Mouse (Mus musculus) CD8-positive naive resting alpha-beta T cell, adult 2 months (primary cell): ENCODE results near the gene Elf5.

ENCODE experiments used
- DNase-seq, 2 experiments: peaks; one replicate each; pipeline ENCODE4 v3.0.0; 2022; ENCODE audit warnings: low read depth in 2 of 2, low spot score in 2 of 2

Elf5 gene

DNA sequence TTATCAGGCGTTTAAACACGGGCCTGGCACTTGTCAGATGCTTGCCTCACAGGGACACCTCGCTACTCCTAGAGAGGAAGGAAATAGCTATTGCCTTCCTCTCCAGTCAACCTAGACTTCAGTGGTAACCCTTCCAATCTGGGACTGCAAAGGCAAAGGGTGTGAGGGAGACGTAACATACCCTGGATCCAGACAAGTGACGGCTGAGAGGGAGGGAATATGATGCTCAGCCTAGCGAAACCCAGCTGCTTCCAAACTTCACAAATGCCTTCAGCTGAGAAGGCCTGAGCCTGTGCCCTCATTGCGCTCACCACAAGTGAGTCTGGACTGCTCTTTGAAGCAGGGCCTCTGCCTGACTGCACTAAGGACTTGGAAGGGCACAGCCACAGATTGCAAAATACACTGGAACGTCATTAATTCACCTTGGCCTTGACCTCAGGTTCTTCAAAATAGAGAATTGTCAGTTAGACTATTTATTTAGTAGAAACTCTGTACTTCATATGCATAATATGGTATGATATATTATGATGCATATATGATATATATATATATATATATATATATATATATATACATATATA, 21.3 kb downstream of the Elf5 start:
- DNase-seq: no peak

DNA sequence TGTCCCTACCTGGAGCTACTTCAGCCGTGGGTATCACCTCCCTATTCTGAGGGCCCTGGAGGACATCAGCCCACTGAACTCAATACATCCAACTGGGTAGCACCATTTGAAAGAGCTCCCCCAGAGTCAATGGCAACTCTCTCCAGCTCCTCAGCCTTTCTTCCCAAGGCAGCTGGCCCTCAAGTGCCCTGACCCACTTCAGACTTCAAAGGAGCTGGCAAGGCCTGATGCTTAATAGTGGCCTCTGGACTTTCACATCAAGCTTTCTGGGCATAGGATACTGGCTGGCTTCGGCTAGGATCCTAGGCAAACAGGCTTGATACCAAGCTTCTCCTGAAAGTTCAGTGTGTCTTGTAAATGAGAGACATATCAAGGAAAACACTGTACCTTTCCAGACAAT, 23.6 kb downstream of the Elf5 start:
- DNase-seq: no peak

DNA sequence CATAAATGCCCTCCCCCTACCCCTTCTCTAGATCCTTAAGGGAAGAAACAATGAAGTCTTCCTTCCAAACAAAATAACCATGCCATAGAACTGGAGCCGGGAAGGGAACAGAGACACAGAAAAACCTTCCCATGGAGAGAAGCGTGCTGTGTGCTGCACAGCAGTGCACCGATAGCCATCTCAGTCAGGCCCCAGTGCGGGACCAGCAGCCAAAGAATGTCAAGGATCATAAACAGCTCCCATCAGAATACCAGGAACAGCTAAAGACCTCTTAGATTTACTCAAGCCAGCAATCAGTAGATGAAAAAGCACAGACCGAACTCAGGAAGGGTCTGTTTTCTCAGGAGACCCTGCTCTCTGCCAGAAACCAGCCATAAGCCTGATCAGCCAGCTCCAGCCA, 25.0 kb downstream of the Elf5 start:
- DNase-seq: no peak

DNA sequence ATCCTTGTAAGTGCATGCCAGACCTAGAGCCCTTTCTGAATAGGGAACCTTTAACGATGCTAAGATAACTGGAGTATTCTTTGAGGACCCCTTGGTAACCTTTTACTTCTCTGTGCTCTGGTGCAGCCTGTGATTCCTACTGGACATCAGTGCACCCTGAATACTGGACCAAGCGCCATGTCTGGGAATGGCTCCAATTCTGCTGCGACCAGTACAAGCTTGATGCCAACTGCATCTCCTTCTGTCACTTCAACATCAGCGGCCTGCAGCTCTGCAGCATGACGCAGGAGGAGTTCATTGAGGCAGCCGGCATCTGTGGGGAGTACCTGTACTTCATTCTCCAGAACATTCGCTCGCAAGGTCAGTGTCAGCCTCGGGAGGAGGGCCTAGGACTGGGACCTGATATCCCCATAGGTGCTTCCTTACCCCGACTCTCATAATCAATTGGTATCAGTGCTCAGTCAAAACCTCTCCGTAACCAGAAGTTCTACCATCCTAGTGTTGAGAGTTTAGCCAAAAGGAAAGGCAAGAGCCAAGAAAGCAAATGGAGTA, 27.7 kb downstream of the Elf5 start:
- DNase-seq: no peak

DNA sequence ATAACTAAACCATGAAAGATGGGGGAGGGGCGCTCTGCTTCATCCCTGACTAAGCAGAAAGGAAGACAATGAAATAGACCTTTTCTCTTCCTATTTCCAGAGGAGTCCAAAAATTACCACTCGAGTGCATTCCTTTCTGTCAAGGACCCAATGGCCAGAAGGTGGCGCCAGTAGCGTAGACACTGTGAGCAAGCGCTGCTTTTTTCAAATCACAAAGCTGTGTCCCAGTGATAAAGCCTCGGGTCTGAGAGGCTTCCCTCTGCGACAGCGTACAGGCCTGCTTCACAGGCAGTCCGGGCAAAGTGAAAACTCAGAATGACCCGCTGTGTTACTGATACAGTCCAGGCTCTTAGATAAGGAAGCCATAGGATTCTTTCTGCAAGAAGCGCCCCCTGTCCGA, 28.2 kb downstream of the Elf5 start:
- peak; percentile 14 to 35 for DNase-seq

DNA sequence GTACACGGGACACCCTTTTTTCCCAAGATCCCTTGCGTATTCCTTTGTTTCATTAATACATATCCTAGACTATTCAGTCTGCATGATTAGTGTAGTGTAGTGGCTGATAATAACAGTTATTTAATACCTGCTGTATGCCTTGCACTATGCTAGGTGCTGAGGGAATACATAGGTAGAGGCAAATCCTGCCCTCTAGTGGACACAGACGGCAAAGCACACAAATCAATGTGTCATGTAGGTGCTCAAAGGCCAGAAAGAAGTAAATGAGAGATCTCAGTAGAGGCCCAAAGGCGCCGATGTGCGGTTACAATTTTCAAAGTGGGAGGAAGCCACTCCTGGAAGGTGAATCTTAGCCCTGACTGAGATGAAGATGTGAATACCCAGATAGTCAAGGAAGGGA, 34.3 kb downstream of the Elf5 start:
- peak; percentile 32 to 47 for DNase-seq

DNA sequence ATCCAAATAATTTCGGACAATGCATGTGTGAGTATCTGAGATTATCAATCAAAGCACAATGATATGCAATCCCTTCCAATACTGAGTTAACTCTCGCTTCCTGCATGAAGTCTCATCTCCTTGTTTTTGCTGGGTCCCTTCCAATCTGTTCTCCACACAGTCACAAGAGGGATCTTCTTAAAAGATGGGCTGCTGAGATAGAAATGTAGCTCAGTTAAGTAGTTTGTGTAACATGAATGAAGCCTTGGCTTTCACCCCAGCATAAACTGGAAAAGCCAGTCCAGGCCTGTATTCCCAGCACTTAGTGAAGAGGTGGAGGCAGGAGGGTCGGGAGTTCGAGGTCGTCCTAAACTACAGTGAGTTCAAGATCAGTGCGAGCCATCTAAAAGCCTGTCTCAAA, 34.8 kb downstream of the Elf5 start:
- no peak for DNase-seq

DNA sequence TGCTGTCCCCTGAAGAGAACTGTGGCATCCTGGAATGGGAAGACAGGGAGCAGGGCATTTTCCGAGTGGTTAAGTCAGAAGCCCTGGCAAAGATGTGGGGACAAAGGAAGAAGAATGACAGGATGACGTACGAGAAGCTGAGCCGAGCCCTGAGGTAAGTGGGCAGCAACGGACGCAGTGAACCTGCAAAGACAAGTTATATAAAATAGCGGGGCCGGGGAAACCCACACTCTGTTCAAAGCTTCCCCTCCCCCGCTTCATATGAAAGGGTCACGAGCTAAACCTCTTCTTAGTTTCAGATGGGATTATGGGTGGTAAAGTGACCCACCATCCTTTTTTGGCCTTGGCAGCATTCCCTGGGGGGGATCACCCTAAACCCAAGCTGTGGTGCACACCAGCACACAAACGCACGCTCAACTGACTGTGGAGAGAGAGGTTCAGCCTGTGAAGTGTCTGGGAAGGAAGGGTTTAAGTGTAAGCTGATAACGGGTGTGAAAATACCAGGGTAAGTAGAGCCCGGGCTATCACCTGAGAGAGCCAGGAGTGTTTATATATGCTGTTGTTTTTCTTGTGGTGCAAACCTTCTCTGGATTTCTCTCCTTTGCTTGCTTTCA, 37.6 kb downstream of the Elf5 start:
- DNase-seq: no peak

DNA sequence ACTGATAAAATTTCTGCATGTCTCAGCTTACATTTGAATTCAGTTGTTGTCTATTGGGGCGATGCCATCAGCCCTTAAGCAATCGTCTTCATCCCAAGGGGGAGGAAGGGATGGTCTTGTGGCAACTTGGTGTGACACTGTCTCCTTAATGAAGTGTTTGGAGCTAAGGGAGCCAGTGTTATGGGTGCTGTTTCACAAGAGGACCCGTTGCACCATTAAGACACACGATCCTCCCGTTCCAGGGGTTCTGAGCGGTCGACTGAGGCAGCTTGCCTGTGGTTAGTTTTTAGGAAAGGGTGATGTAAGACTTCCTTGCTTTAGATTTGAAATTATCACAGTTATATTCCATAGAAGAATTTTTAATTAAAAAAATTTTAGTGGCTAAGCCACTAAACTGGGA, 38.3 kb downstream of the Elf5 start:
- no peak for DNase-seq

DNA sequence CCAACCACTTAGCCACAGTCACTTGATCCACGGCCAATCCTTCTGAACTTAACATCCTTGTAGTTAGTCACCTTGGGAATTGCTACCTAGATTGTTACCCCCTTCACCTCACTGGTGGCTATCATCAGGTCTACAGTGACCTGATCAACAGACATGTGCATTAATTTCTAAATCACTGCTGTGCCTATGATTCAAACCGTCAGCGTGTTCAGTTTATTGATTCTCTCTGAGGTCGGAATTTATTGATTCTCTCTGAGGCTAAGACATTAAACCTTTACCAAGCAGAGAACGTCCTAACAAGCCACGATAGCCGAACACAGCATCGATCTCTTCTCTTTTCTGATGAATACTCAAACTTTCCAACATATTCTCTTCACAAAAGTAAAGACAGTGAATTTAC, 38.8 kb downstream of the Elf5 start:
- no peak for DNase-seq

DNA sequence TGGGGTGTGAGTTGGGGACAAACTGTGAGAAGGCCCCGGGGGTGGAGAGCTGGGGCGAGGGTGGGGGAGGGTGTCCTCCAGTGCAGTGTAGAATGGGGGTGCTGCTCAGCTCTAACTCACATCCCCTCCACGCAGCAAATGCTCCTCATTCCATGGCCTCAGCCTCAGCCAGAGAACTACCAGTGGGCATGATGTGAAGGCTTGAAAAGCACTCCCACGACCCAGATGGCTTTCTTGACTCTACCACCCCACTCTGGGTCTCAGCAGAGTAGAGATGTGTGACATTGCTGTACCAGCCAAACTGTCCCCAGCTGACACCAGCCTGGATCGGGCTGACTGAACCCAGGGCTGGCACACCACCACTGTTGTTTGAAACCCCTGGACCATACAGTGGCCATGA, 41.1 kb downstream of the Elf5 start:
- no peak for DNase-seq

DNA sequence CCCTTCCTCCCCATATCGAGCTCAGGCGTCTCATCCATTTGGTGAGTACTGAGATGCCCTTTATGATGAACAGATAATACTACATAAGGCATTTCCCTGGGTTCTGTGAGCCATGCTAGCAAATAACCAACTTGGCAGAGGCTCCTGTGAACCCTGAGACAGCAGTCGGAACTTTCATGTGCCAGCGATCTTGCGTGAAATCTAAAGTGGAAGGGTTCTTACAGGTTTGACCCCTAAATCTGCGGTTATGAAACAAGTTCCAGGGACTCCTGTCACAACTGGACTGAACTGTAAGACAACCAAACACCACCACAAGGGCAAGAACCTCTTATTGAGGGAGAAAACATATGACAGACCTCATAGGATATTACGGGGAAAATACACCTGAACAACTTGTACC, 44.3 kb downstream of the Elf5 start:
- DNase-seq: no peak

DNA sequence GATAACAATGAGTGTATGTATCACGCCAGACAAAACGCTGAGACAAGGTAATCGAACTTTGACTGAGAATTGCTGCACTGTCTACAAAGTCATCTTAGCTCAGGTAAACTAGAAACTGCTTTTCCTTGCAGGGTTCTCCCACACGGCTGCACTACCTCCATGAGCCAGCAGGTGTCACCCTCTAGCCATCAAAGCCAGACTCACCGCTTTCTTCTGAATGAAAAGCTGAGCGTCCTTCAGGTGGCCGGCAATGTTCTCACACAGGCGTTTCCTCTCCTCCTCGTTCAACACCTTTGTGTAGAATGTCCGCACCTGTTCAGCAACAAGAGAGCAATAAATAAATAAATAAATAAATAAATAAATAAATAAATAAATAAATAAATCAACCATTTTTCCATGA, 45.2 kb downstream of the Elf5 start:
- peak; percentile 81 to 84 for DNase-seq

DNA sequence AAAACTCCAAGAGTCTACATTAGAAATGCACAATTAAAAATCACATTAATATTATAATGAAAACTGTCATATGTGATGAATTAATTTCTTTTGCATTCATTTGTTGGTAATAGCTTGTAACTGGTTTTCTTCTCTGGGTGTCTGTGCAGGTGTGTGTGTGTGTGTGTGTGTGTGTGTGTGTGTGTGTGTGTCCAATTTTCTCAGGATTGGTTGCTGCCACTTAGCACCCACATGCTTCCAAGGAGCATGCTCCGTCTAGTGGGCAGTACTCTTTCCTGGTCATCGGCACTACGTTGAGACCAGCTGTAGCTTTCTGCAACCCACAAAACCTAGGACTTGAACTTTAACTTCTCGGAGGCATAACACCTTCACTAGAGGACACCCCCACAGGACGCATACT, 45.6 kb downstream of the Elf5 start:
- no peak for DNase-seq

DNA sequence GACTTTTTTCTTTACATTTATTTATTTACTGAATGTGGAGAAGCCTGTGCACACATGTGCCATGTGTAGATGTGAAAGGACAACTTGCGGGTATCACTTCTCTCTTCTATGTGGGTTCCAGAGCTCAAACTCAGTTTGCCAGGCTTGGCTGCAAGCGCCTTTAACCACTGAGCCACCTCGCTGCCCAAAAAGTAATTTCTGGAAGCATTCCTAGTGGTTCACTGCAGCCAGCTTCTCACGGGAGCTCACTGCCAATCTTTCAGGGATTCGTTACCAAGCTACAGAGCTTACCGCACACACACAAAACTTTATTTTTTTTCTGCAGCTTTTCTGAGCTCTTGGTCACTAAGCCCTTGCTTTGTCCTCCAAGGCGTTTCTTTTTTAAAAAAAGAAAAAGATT, 46.1 kb downstream of the Elf5 start:
- DNase-seq: no peak

DNA sequence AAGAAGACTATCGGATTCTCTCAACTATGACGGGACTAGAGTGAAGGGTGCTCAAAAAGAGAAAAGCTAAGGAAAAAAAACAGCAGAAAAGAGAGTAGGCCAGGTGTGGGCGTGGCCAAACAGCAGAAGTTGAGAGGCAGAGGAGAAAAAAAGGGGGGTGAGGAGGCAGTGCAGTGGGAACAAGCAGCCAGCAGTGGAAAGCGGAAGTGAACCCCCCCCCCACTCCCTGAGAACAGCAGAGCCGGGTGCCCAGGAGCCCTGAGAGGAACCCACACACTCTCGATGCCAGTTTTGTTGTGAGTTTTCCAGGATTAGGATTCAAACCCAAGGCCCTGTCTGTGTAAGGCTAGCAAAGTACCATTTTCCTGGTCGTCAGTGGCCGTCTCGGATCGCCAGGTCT, 47.6 kb downstream of the Elf5 start:
- no peak for DNase-seq

DNA sequence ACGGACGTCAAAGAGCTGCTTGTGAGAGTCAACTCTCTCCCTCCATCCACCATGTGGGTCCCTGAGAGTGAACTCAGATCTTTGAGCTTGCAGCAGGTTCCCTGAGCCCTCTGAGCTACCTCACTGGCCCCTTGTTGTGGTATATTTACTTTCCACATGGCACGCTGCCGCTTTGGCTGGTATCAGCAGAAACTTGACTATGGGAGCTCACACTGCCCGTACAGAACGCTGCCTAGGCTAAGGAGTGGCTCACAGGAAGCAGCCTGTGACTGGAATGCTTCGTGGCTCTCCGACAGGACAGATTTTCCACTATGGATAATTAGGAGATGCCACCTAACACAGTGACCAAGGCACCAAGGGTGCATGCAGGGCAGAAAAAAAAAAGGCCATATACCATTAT, 49.7 kb downstream of the Elf5 start:
- no peak for DNase-seq

DNA sequence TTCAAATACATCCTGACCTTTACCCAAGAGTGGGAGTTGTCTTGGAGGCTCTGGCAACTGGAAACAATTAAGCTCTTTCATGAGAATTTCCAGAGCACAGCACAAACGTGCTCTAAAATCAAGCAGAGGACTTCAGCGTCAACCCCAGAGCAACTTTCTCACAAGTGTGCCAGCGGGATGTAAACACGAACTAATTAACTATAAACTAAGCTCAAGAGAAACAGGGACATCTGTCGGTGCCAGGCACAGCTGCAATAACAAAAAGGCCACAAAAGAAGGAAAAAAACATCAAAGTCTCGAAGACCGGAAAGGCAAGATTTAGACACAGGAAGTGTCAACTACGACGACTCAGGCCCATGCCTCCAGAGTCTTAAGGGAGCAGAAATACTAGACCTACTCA, 50.3 kb downstream of the Elf5 start:
- DNase-seq: no peak

DNA sequence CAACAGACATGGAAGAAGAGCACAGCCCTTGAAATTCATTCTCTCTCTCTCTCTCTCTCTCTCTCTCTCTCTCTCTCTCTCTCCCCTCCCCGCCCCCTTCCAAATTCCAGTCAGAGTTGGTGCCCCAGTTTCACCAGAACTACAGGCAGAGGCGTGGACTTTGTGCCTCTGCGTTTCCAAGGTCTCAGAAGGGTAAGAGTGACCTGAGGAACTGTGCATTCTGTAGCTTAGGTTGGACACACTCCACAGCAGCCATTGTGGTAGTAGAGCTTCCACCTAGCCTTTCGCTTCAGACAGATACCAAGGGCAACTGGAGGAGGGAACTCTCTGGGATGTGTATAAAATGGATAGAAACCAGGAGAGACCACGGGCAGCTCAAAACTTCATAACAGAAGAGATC, 51.3 kb downstream of the Elf5 start:
- DNase-seq: no peak

DNA sequence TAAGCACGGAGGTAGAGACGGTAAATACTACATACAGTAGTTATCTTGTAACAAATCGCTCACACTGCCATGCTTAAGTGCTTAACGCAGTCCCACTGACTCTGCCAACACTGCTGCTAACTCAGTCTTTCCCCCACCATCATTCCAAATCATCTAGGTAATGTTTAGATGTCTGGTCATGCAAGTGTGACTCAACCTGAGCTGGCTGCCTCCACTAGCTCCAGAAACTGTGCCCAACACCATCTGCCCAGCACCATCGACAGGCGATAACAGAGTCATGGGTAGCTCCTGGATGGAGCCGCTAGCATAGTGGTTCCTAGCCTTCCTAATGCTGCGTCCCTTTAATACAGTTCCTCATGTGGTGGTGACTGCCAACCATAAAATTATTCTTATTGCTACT, 53.0 kb downstream of the Elf5 start:
- no peak for DNase-seq

DNA sequence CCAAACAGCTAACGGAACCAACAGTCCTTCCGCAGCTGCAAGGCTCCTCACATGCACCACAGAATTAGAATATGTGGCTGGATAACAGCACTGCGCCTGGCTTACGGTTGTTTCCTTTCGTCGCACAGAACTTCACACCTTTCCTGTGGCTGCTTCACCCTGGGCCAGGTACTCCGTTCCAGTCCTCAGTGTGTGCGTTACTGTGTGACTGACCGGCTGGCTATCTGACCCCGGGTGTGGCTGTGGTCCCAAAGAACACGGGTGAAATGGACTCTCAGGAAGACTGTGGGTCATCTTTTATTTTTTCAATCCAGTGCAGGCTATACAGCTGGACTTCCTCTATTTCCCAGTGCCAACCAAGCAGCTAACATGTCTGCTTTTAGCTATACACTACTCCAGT, 53.9 kb downstream of the Elf5 start:
- DNase-seq: no peak

DNA sequence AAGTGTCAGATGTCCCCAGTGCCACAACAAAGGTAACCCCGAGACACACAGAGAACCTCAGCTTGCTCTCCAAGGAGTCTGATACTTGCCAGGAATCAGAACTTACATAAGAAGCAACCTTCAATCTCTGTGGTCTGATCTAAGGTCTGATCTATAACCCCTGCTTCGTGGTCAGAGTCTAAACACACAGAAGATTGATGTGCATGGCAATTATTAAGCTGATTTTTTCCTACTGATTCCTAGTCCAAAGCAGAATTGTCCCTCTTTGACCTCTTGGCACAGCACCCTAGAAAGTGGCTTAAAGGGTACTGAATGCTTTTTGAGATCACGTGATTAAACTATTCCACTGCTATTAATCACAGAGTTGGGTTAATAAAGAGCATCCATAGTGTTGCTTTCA, 54.8 kb downstream of the Elf5 start:
- DNase-seq: no peak

DNA sequence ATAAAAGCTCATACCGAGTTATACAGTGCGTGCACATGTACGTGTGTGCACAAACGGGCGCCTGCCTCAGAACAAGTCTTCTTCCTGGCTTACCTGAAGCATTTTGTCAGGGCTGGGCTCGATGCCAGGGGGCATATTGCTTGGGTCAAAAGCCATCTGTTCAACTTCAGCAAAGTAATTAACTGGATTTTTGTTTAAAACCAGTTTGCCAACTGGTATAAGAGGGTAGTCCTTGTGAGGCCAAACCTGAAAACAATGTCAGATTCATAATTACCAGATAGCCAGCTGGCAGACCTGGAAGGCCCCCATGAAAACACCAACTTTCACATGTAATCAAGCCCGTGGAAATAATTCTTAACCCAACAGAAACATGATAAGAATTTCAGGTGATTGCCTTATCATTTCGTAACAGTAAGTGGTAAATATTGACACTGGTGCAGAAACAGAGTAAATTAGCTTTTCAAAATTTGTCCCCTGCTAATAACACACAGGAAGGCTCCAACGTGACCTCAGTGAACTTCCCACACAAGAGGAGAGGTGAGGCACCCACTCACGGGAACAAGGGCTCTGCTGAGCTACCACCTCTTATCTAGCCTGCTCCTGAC, 55.6 kb downstream of the Elf5 start:
- no peak for DNase-seq
